Mouse (Mus musculus) lung, embryonic 16.5 days (tissue): ENCODE data around the gene Morn4. TPM values are rescaled to one million over a fixed set of nuclear protein-coding genes. Genes with fewer than 3 reads are reported as not detected.

Experiments used
- polyA plus RNA-seq: library from polyadenylated mRNA; unstranded; fragments of >200 nt; fragmentation: Nextera tagmentation; extraction: Ambion mirVana; gene quantifications from 2 replicates; pipeline ENCODE4 v1.2.1, GENCODE M21; 2015

The Morn4 gene
- polyA plus RNA-seq, 1 experiment from 2014 or later: 18.5 TPM

Other genes starting within 250 kb of the Morn4 start
- 2.8 and 3.3 TPM in 2 replicates for gene Frat2, start 238.2 kb downstream of the Morn4 start, polyA plus RNA-seq
- 9.9 and 11.4 TPM in 2 replicates for gene Rrp12, start 190.2 kb downstream of the Morn4 start, polyA plus RNA-seq
- 609 and 641 TPM in 2 replicates for gene Pgam1, start 174.4 kb downstream of the Morn4 start, polyA plus RNA-seq
- 60.0 and 65.9 TPM in 2 replicates for gene Exosc1, start 152.9 kb downstream of the Morn4 start, polyA plus RNA-seq
- 82.3 and 84.4 TPM in 2 replicates for gene Zdhhc16, start 152.9 kb downstream of the Morn4 start, polyA plus RNA-seq
- 30.2 and 31.8 TPM in 2 replicates for gene Mms19, start 105.2 kb downstream of the Morn4 start, polyA plus RNA-seq
- gene Ubtd1, start 104.6 kb downstream of the Morn4 start, polyA plus RNA-seq: 13.8 and 14.5 TPM in 2 replicates
- 0.28 and 0.84 TPM in 2 replicates for gene Ankrd2, start 50.4 kb downstream of the Morn4 start, polyA plus RNA-seq
- 1.3 and 2.9 TPM in 2 replicates for gene Hoga1, start 40.7 kb downstream of the Morn4 start, polyA plus RNA-seq
- gene 4933411K16Rik, start 34.1 kb downstream of the Morn4 start, polyA plus RNA-seq: not detected in 2 replicates
- gene Pi4k2a, start 4.1 kb upstream of the Morn4 start, polyA plus RNA-seq: 7.5 and 8.4 TPM in 2 replicates
- 84.9 and 87.6 TPM in 2 replicates for gene Avpi1, start 42.7 kb upstream of the Morn4 start, polyA plus RNA-seq
- 8.9 and 9.8 TPM in 2 replicates for gene Marveld1, start 61.0 kb upstream of the Morn4 start, polyA plus RNA-seq
- gene Zfyve27, start 77.6 kb upstream of the Morn4 start, polyA plus RNA-seq: 26.3 and 26.4 TPM in 2 replicates
- gene Sfrp5, start 115.9 kb upstream of the Morn4 start, polyA plus RNA-seq: 0.35 and 0.60 TPM in 2 replicates
- gene Golga7b, start 161.2 kb upstream of the Morn4 start, polyA plus RNA-seq: 0.11 and 0.40 TPM in 2 replicates